In the genomic region with DNA sequence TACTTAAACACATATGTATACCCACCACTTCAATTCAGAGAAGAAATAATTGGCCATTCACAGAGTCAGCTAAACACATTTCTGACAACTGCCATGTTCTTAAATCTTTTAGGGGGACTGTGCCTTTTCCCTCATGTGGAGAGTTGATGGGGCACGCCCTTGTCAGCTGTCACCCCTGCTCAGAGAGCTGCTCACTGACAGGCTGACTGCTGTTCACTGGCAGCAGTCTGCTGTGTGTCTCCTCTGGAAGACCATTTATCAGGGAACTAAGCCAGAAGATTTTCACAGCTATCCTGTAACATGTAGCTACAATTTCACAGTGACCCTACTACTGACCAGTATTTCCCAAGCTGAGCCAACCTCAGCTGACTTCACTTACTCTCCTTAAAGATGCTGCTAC, we compare ENCODE assay signal across 21 mouse cellular contexts.
A peak's percentile ranks its signal among the peaks of the same experiment; 100 is the strongest.
DNase-seq lines count a peak whose midpoint lies in the region; ATAC-seq and TF ChIP-seq lines count a peak whose summit lies in the region.
"Had no signal": no experiment of that assay in that cellular context is flagged by ENCODE, and none has a peak within 500 bp of the region (broad histone marks: within the 10 kb centered on the region; RNA-seq: fewer than 3 reads in every experiment).

No protein-coding gene starts in this region.

- H3K27ac ChIP-seq in embryonic facial prominence, embryonic 14.5 days (replicated peaks; ENCODE audit: low read depth, low read length): no peak overlapping the region
- no peak overlapping the region for H3K27ac ChIP-seq in embryonic facial prominence, embryonic 10.5 days (replicated peaks)
- H3K27ac ChIP-seq in hindbrain, postnatal 0 days: no peak overlapping the region
- H3K27ac ChIP-seq in hindbrain, embryonic 12.5 days: no peak overlapping the region
- no peak overlapping the region for H3K27ac ChIP-seq in midbrain, postnatal 0 days (ENCODE audit: low read depth, low read length)
- no peak overlapping the region for H3K27ac ChIP-seq in midbrain, embryonic 16.5 days (ENCODE audit: low read length)
- no peak overlapping the region for H3K27ac ChIP-seq in heart, embryonic 12.5 days (ENCODE audit: poor library complexity, severe bottlenecking)
- H3K27ac ChIP-seq: embryonic facial prominence, embryonic 15.5 days; forebrain, embryonic 10.5 days; gastrocnemius, adult 2 months; heart, embryonic 10.5 days; heart, embryonic 15.5 days had no signal

- DNase-seq in embryonic facial prominence, embryonic 14.5 days (ENCODE audit: low spot score): peak; percentile 22
- DNase-seq in embryonic facial prominence, embryonic 10.5 days (ENCODE audit: low spot score): no peak
- peak; percentile 36 for DNase-seq in hindbrain, postnatal 0 days (ENCODE audit: low spot score)
- DNase-seq in midbrain, postnatal 0 days (ENCODE audit: low spot score): peak; percentile 9
- DNase-seq: adrenal gland, postnatal 14 days; B cell, adult 2 months; cerebellum, adult 18-20 months; cerebellum, adult 9-11 months; cerebellum, postnatal 36 days; gastrocnemius, adult 2 months; heart, adult 18-20 months; heart, postnatal 14 days had no signal

- no peak for TF ChIP-seq CTCF in hindbrain, postnatal 0 days (IDR thresholded peaks at IDR 0.05; ENCODE audit: low read depth)
- TF ChIP-seq CTCF in midbrain, postnatal 0 days (IDR thresholded peaks at IDR 0.05): no peak

- H3K36me3 ChIP-seq in embryonic facial prominence, embryonic 14.5 days (ENCODE audit: control insufficient read depth, insufficient read depth, low read length): no peaks in the 10 kb centered on the region
- no peaks in the 10 kb centered on the region for H3K36me3 ChIP-seq in embryonic facial prominence, embryonic 10.5 days (replicated peaks)
- no peaks in the 10 kb centered on the region for H3K36me3 ChIP-seq in hindbrain, postnatal 0 days (ENCODE audit: insufficient read depth, low read length)
- no peaks in the 10 kb centered on the region for H3K36me3 ChIP-seq in hindbrain, embryonic 12.5 days
- no peaks in the 10 kb centered on the region for H3K36me3 ChIP-seq in midbrain, postnatal 0 days (ENCODE audit: insufficient read depth, low read length)
- H3K36me3 ChIP-seq in midbrain, embryonic 16.5 days (ENCODE audit: control insufficient read depth, insufficient read depth, low read length): no peaks in the 10 kb centered on the region
- no peaks in the 10 kb centered on the region for H3K36me3 ChIP-seq in heart, embryonic 12.5 days
- H3K36me3 ChIP-seq: embryonic facial prominence, embryonic 15.5 days; forebrain, embryonic 10.5 days; heart, embryonic 10.5 days; heart, embryonic 15.5 days had no signal

- no peaks in the 10 kb centered on the region for H3K27me3 ChIP-seq in embryonic facial prominence, embryonic 14.5 days (replicated peaks; ENCODE audit: control insufficient read depth, insufficient read depth, low read length)
- H3K27me3 ChIP-seq in embryonic facial prominence, embryonic 10.5 days (replicated peaks; ENCODE audit: low read depth, poor library complexity, severe bottlenecking): no peaks in the 10 kb centered on the region
- no peaks in the 10 kb centered on the region for H3K27me3 ChIP-seq in hindbrain, postnatal 0 days (ENCODE audit: insufficient read depth, low read length)
- H3K27me3 ChIP-seq in hindbrain, embryonic 12.5 days: no peaks in the 10 kb centered on the region
- no peaks in the 10 kb centered on the region for H3K27me3 ChIP-seq in midbrain, postnatal 0 days (ENCODE audit: insufficient read depth, low read length)
- no peaks in the 10 kb centered on the region for H3K27me3 ChIP-seq in midbrain, embryonic 16.5 days (ENCODE audit: control insufficient read depth, insufficient read depth, low read depth, low read length)
- H3K27me3 ChIP-seq in heart, embryonic 12.5 days (replicated peaks): no peaks in the 10 kb centered on the region
- H3K27me3 ChIP-seq: embryonic facial prominence, embryonic 15.5 days; heart, embryonic 15.5 days had no signal

- ATAC-seq in embryonic facial prominence, embryonic 14.5 days (ENCODE audit: low read depth): no peak
- no peak for ATAC-seq in hindbrain, postnatal 0 days
- no peak for ATAC-seq in hindbrain, embryonic 12.5 days (ENCODE audit: low FRiP score)
- no peak; the same call in 1 of the 2 replicates for ATAC-seq in midbrain, postnatal 0 days (ENCODE audit: low FRiP score)
- no peak for ATAC-seq in midbrain, embryonic 16.5 days
- ATAC-seq in heart, embryonic 12.5 days (ENCODE audit: insufficient number of reproducible peaks, low FRiP score): no peak
- ATAC-seq: forebrain, embryonic 14.5 days had no signal

- H3K4me2 ChIP-seq in embryonic facial prominence, embryonic 14.5 days (ENCODE audit: low read depth, low read length): no peak overlapping the region
- no peak overlapping the region for H3K4me2 ChIP-seq in hindbrain, postnatal 0 days (ENCODE audit: low read depth, low read length)
- H3K4me2 ChIP-seq in hindbrain, embryonic 12.5 days (replicated peaks): no peak overlapping the region
- no peak overlapping the region for H3K4me2 ChIP-seq in midbrain, postnatal 0 days (ENCODE audit: low read depth, low read length, poor library complexity, severe bottlenecking)
- H3K4me2 ChIP-seq in midbrain, embryonic 16.5 days (ENCODE audit: low read length): no peak overlapping the region
- H3K4me2 ChIP-seq in heart, embryonic 12.5 days: no peak overlapping the region
- H3K4me2 ChIP-seq: embryonic facial prominence, embryonic 15.5 days; heart, embryonic 15.5 days had no signal

- no peak overlapping the region for H3K4me3 ChIP-seq in embryonic facial prominence, embryonic 14.5 days (ENCODE audit: low read depth, low read length)
- no peak overlapping the region for H3K4me3 ChIP-seq in embryonic facial prominence, embryonic 10.5 days
- no peak overlapping the region for H3K4me3 ChIP-seq in hindbrain, postnatal 0 days (ENCODE audit: low read length)
- H3K4me3 ChIP-seq in hindbrain, embryonic 12.5 days: no peak overlapping the region
- H3K4me3 ChIP-seq in midbrain, postnatal 0 days (ENCODE audit: low read depth, low read length): no peak overlapping the region
- H3K4me3 ChIP-seq in midbrain, embryonic 16.5 days (ENCODE audit: low read depth, low read length): no peak overlapping the region
- H3K4me3 ChIP-seq in heart, embryonic 12.5 days: no peak overlapping the region
- H3K4me3 ChIP-seq: embryonic facial prominence, embryonic 15.5 days; erythroblast, embryonic 14.5 days; forebrain, embryonic 10.5 days; gastrocnemius, adult 2 months; heart, embryonic 10.5 days; heart, embryonic 15.5 days had no signal

- H3K9ac ChIP-seq in embryonic facial prominence, embryonic 14.5 days (ENCODE audit: low read depth, low read length): no peak overlapping the region
- no peak overlapping the region for H3K9ac ChIP-seq in hindbrain, postnatal 0 days (replicated peaks; ENCODE audit: low read length)
- no peak overlapping the region for H3K9ac ChIP-seq in hindbrain, embryonic 12.5 days
- no peak overlapping the region for H3K9ac ChIP-seq in midbrain, postnatal 0 days (replicated peaks; ENCODE audit: low read length, poor library complexity, severe bottlenecking)
- no peak overlapping the region for H3K9ac ChIP-seq in midbrain, embryonic 16.5 days (ENCODE audit: low read depth, low read length)
- H3K9ac ChIP-seq in heart, embryonic 12.5 days: no peak overlapping the region
- H3K9ac ChIP-seq: embryonic facial prominence, embryonic 15.5 days; heart, embryonic 15.5 days had no signal

- H3K4me1 ChIP-seq in embryonic facial prominence, embryonic 14.5 days (ENCODE audit: control insufficient read depth, insufficient read depth, low read length): no peaks in the 10 kb centered on the region
- H3K4me1 ChIP-seq in embryonic facial prominence, embryonic 10.5 days: no peaks in the 10 kb centered on the region
- no peaks in the 10 kb centered on the region for H3K4me1 ChIP-seq in hindbrain, postnatal 0 days (ENCODE audit: insufficient read depth, low read length)
- H3K4me1 ChIP-seq in hindbrain, embryonic 12.5 days: no peaks in the 10 kb centered on the region
- H3K4me1 ChIP-seq in midbrain, postnatal 0 days (ENCODE audit: insufficient read depth, low read length): no peaks in the 10 kb centered on the region
- H3K4me1 ChIP-seq in midbrain, embryonic 16.5 days (ENCODE audit: control insufficient read depth, insufficient read depth, low read length): no peaks in the 10 kb centered on the region
- 0 out of 2 replicates have a peak, but pooled peaks cover 5% of the 10 kb centered on the region for H3K4me1 ChIP-seq in heart, embryonic 12.5 days (replicated peaks)
- H3K4me1 ChIP-seq: embryonic facial prominence, embryonic 15.5 days; forebrain, embryonic 10.5 days; heart, embryonic 10.5 days; heart, embryonic 15.5 days had no signal

- no peaks in the 10 kb centered on the region for H3K9me3 ChIP-seq in embryonic facial prominence, embryonic 14.5 days (ENCODE audit: control insufficient read depth, low read length)
- no peaks in the 10 kb centered on the region for H3K9me3 ChIP-seq in embryonic facial prominence, embryonic 10.5 days
- H3K9me3 ChIP-seq in hindbrain, postnatal 0 days (ENCODE audit: low read length): no peaks in the 10 kb centered on the region
- no peaks in the 10 kb centered on the region for H3K9me3 ChIP-seq in hindbrain, embryonic 12.5 days (replicated peaks)
- H3K9me3 ChIP-seq in midbrain, postnatal 0 days (ENCODE audit: low read length): no peaks in the 10 kb centered on the region
- no peaks in the 10 kb centered on the region for H3K9me3 ChIP-seq in midbrain, embryonic 16.5 days (replicated peaks; ENCODE audit: control insufficient read depth, low read length, poor library complexity, severe bottlenecking)
- H3K9me3 ChIP-seq in heart, embryonic 12.5 days (replicated peaks): no peaks in the 10 kb centered on the region; the same call in 1 of the 2 replicates
- H3K9me3 ChIP-seq: embryonic facial prominence, embryonic 15.5 days; forebrain, embryonic 10.5 days; heart, embryonic 15.5 days had no signal

- 86% methylated on average over 1 of the region's 1 CpGs for WGBS in embryonic facial prominence, embryonic 14.5 days
- 79% methylated on average over 1 of the region's 1 CpGs for WGBS in embryonic facial prominence, embryonic 10.5 days
- whole genome bisulfite sequencing in hindbrain, postnatal 0 days: 56% methylated on average over 1 of the region's 1 CpGs
- WGBS in hindbrain, embryonic 12.5 days: 86% methylated on average over 1 of the region's 1 CpGs
- 78% methylated on average over 1 of the region's 1 CpGs for WGBS in midbrain, postnatal 0 days
- WGBS in midbrain, embryonic 16.5 days: 80% methylated on average over 1 of the region's 1 CpGs
- WGBS in heart, embryonic 12.5 days: 40% methylated on average over 1 of the region's 1 CpGs
